Mouse (Mus musculus) layer of hippocampus, adult 9-10 months (tissue): ENCODE measurements around the gene Qser1.

Experiments
- DNase-seq: peaks from one replicate; pipeline ENCODE4 v3.0.0; 2022; ENCODE audit warnings: low spot score

Qser1 gene

GRCm38 (mm10) chr2:104817555-104818330 is 1.2 kb upstream of the Qser1 start:
- no peak for DNase-seq

- peak; percentile 47 for DNase-seq
Measured at GRCm38 (mm10) chr2:104816866-104817439, 393 bp upstream of the Qser1 start.

- DNase-seq: no peak
Measured at GRCm38 (mm10) chr2:104815561-104816370, 794 bp downstream of the Qser1 start.

GRCm38 (mm10) chr2:104814181-104814951 is 2.2 kb downstream of the Qser1 start:
- DNase-seq: no peak

- DNase-seq: no peak
Measured at GRCm38 (mm10) chr2:104805435-104805834, 11.1 kb downstream of the Qser1 start.

- peak; percentile 38 for DNase-seq
Measured at GRCm38 (mm10) chr2:104774763-104775162, 41.8 kb downstream of the Qser1 start.

- no peak for DNase-seq
Measured at GRCm38 (mm10) chr2:104768697-104769096, 47.9 kb downstream of the Qser1 start.

GRCm38 (mm10) chr2:104764018-104764417 is 52.5 kb downstream of the Qser1 start:
- DNase-seq: no peak

GRCm38 (mm10) chr2:104763134-104763703 is 53.3 kb downstream of the Qser1 start:
- no peak for DNase-seq

GRCm38 (mm10) chr2:104750611-104751010 is 65.9 kb downstream of the Qser1 start:
- DNase-seq: no peak

GRCm38 (mm10) chr2:104748652-104749183 is 67.8 kb downstream of the Qser1 start:
- no peak for DNase-seq

GRCm38 (mm10) chr2:104746251-104746650 is 70.3 kb downstream of the Qser1 start:
- DNase-seq: no peak

GRCm38 (mm10) chr2:104743971-104744370 is 72.6 kb downstream of the Qser1 start:
- no peak for DNase-seq

GRCm38 (mm10) chr2:104743160-104743559 is 73.4 kb downstream of the Qser1 start:
- no peak for DNase-seq

GRCm38 (mm10) chr2:104742741-104743064 is 73.9 kb downstream of the Qser1 start, which contains the start of gene Depdc7:
Gene Depdc7, minus strand, starts transcription at chr2:104742878.
- peak; percentile 47 for DNase-seq

- no peak for DNase-seq
Measured at GRCm38 (mm10) chr2:104741896-104742740, 74.4 kb downstream of the Qser1 start.

- no peak for DNase-seq
Measured at GRCm38 (mm10) chr2:104741015-104741758, 75.4 kb downstream of the Qser1 start.

- no peak for DNase-seq
Measured at GRCm38 (mm10) chr2:104740248-104740949, 76.2 kb downstream of the Qser1 start.

GRCm38 (mm10) chr2:104739691-104740090 is 76.9 kb downstream of the Qser1 start:
- no peak for DNase-seq
